Mouse (Mus musculus) heart, postnatal 0 days (tissue): Measurements from ENCODE around the gene Emid1.

Experiments used
- CTCF ChIP-seq: IDR thresholded peaks from 2 replicates; pipeline ENCODE4 v1.5.1; 2016; ENCODE audit warnings: antibody characterized with exemption, control low read depth, low read depth
- EP300 ChIP-seq: IDR thresholded peaks from 2 replicates; pipeline ENCODE4 v1.6.1; 2016; ENCODE audit warnings: antibody characterized with exemption, low read depth

DNA sequence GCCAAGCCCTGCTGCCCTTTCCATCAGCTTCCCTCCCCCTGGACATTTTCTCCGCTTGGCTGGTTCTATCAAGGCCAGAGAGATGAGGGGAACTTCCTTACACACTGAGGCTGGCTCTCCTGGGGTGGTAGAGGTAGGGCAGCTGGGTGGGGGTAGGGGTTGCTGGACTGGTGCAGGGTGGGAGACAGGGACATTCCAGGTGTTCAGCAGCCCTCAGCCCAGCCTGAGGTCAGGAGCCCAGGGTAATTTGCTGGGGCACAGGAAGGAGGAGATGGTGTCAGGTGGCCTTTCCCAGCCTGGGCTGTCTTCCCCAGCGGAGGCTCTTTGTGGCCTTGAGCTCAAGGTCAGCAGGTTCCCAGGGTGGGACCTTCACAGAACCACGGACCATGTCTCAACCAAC, 6.5 kb downstream of the Emid1 start:
- TF ChIP-seq CTCF (no peak), EP300 (no peak)
